Mouse (Mus musculus): ENCODE measurements around the gene Xntrpc.

The Xntrpc gene

DNA sequence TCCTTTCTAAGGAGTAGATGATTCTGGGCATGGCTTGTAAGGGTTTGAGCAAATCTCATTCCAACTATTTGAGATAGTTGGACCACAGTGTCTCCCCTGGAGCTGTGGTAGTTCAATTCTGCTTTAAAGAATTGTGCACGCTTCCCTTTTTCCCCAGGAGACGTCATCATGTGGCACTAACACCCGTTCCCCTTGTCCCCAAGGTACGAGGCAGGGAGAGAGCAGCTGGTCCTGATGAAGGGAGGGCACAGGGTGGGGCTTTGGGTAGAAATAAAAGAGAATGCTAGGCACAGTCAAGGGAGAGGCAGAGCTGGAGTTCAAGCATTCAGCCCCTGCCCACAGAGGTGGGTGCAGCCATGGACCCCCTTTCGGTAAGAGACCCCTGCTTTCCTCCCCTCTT, 17.3 kb downstream of the Xntrpc start, which contains the start of gene Trpc2:
Gene Trpc2 (plus strand): TSS at position 301 of the 400 bp plus-strand sequence.
- no peak for DNase-seq

DNA sequence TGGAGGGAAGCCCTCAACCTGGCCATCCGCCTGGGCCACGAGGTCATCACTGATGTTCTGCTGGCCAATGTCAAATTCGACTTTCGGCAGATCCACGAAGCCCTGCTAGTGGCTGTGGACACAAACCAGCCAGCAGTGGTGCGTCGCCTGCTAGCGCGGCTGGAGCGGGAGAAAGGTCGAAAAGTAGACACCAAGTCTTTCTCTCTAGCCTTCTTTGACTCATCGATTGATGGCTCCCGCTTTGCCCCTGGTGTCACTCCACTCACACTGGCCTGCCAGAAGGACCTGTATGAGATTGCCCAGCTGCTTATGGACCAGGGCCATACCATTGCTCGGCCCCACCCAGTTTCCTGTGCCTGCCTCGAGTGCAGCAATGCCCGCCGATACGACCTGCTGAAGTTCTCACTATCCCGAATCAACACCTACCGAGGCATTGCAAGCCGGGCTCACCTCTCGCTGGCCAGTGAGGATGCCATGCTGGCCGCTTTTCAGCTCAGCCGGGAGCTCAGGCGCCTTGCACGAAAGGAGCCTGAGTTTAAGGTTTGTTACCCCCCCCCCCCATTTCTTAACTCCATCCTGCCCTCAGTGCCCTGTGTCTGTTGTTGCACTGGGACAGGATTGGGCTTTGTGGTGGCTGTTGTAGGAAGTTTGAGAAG, 18.7 kb downstream of the Xntrpc start:
- no peak for DNase-seq

DNA sequence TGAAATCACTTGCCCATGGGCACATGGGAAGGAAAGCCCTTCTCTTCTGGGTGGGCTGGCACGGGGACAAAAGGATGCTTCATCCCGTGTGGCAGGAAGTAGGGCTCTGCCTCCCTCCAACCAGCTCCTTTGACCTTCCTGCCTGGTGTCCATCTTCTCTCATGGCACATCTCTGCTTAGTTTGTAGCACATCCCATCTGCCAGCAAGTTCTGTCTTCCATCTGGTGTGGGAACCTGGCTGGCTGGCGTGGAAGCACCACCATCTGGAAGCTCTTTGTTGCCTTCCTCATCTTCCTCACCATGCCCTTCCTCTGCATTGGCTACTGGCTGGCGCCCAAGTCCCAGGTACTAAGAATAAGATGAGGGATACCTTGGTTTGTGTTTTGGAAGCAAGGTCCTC, 21.8 kb downstream of the Xntrpc start:
- DNase-seq, result no peak

DNA sequence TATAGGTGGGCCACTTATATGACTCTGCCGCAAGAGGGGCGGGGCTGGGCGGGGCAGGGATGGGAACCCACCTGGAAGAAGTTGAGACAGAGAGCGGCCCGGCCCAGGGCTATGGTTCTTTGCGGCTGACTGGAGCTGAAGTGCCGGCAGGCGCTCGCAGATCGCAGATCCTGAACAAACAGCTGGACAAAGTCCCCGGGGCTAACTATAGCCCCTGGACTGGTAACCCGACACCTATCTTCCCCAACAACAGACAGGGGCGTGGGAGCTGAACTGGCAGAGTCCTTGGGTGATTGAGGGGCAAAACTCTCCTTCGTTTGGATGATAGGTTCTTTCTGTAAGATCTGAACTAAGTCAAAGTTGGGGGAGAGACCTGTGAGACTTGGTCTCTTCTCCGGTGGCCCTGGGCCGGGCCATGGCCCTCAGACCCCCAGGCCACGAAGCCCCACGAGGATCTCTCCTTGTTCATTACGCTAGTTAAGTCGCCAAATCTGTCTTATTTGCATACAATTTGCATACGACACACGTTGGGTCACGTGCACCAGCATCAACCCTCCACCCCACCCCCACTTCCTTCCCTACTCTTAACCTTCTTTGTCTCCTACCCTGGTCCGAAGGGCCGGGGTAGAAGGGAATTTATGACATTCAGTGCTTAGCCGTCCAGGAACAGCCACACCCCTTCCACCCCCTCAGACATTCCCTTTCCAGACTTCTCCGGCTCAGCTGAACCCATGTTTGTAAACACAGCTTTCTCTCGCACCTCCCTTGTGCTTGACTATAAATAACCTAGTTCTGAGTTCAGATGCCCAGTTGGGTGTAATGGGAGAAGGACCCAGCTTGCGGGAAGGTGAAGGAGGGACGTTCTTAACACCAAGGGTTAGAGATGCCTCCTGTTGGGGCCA, 34.5 kb downstream of the Xntrpc start:
- peak in 1 of 2 experiments; percentile 17 for DNase-seq

DNA sequence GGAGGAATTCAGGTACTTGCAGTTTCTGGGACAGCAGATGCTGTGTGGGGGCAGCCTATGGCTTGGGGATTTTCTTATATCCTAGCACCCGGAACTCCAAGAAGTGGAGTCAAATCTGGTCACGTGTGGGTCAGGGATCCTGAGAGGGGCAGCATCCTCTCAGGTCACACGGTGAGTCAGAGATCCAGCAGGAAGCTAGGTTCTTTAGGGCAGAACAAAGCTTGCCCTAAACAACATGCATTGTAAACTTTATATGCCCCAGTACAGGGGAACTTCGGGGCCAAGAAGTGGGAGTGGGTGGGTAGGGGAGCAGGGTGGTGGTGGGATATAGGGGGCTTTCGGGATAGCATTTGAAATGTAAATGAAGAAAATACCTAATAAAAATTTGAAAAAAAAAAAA, 35.4 kb downstream of the Xntrpc start:
- no peak for DNase-seq

DNA sequence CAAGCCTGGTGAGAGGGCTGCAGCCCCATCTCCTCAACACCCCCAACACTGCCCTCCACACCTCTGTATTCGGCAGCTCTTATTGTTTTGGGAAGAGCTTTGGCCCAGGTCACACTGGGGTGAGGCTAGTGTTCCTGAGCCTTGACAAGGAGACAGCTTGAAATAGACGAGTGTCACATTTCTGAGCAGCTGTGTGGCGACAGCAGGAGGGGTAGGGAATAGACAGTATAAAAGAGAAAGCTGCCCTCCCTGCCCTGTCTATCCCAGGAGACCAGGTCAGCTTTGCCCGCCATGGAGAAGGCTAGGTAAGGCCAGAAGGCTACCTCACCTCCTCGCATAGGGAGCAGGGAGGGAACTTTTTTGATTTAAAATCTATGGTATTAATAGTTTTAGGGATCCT, 36.0 kb downstream of the Xntrpc start, which contains the start of gene Art1:
Gene Art1 (plus strand): TSS at position 257 of the 400 bp plus-strand sequence.
- DNase-seq, result no peak

DNA sequence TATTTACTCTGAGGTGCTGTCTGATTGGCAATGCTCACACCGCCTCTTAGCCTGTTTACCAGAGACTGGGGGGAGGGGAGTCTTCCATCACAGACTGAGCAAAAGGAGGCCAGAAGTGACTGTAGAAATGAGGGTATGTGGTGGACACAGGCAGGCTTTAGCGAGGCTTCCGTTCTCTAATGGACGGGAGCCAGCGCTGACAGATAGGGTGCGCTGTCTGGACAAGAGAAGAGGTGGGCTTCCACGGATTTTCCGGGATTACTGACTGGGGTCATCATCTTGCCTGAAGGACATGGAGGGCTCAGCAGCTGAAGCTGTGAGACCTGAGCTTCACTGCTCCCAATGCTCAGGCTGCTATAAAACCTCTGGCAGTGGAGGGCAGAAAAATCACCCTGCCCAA, 36.7 kb downstream of the Xntrpc start:
- no peak for DNase-seq

DNA sequence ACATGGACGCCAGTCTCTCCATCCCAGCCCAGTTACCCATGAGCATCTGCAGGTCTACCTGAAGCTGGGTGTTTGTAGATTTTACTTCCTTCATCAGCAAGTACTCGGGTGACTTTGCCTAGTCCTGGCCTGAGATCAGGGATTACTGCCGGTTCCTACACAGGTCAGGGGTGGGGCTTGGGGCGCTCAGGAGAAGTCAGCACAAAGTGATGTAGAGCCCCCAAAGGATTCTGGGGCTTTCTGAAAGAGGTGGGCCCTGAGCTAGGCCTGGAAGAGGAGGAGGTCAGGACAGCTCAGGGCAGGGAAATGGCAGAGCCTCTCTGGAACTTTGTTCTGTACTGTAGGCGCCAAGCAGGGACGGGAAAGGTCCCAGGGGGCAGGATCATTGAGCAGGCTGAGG, 37.2 kb downstream of the Xntrpc start:
- DNase-seq, result no peak

DNA sequence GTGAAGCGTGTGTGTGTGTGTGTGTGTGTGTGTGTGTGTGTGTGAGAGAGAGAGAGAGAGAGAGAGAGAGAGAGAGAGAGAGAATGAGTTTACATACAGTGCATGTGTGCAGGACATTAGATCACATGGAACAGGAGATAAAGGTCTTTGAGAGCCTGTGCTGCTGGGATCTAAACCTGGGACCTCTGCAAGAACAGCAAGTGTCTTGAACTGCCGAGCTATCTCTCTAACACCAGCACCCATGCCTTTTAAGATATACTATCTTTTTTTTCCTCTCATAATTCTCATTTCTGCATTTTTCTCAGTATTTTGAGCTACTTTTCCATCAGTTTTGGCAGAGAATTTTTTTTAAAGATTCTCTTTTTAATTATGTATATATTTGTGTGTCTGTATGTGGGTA, 38.0 kb downstream of the Xntrpc start:
- no peak for DNase-seq

DNA sequence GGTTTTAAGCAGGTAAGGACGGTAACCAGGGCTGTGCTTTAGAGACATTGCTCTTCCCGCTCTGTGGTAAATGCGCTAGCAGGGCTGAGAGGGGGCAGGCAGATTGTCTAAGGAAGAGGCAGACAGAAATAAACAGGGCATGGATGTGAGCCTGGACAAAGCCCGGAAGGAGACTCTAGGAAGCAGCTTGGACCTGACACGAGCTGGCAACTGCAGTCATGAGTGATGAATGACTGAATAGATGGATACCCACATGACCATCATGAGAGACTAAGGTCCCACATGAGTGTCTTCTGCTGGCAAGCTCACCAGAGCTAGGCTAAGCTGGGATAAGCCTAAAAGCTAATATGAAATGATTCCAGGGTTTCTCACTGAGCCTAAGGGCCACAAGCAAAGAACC, 38.6 kb downstream of the Xntrpc start:
- no peak for DNase-seq

DNA sequence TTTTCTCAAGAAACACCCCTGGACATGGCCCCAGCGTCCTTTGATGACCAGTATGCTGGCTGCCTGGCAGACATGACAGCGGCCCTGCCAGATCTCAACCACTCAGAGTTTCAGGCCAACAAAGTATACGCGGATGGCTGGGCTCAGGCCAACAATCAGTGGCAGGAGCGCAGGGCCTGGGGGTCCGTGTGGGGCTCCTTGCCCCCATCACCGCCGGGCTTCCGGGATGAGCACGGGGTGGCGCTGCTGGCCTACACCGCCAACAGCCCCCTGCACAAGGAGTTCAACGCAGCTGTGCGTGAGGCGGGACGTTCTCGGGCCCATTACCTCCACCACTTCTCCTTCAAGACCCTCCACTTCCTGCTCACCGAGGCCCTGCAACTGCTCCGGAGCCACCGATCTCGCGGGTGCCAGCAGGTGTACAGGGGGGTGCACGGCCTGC, 41.2 kb downstream of the Xntrpc start:
- DNase-seq, result no peak

DNA sequence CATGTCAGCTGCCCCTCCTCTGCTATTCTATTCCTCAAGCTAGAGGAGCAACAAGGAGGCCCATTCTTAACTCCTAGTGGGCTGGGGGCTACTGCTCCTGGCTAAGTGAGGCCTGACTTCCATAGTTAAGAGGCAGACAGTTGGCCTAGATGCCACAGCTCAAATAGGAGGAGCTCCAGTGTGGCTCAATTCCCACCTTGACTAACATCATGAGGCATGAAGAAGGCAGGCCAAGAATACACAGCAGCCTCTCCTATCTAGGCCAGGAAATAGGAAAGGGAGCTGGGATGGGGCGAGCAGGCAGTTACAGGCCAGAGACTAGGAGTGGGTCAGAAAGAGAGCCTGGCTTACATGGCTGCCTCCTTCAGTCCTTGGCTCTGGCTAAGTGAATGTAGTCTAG, 42.7 kb downstream of the Xntrpc start:
- no peak for DNase-seq

DNA sequence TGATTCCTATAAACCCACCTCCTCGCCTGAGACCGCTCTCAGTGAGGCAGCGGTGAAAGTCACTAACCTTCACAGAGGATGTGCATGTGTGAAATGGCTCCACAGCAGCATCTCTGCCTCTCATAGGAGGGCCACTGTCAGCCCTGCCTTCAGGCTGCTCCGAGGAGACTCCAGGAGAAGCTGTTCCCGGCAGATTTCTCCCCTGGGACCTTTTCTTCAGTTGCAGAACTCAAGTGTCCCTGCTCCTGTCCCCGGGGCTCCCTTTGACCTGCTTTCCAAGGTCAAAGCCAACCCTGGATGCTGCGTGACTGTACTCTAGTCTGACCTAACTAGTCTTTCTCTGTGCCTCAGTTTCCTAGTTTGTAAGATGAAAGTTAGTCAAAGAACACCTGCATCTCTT, 43.7 kb downstream of the Xntrpc start, which contains the start of gene Art5:
Gene Art5 (minus strand): TSS at position 319 of the 400 bp plus-strand sequence.
- DNase-seq, result no peak

DNA sequence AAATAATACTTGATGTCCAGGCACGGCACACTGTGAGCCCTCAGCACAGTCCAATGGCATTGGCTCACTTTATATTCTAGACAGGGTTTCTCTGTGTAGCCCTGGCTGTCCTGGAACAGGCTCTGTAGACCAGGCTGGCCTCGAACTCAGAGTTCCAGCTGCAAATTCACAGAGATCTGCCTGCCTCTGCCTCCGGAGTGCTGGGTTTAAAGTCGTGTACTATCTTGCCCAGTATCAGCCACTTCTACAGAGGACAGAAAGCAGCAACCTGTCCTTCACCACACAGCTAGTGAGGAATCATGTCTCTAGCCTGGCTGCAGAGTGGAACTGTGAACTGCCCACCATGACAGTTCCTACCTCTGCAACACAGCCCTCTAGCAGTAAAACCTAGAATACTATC, 44.2 kb downstream of the Xntrpc start:
- DNase-seq, result no peak

DNA sequence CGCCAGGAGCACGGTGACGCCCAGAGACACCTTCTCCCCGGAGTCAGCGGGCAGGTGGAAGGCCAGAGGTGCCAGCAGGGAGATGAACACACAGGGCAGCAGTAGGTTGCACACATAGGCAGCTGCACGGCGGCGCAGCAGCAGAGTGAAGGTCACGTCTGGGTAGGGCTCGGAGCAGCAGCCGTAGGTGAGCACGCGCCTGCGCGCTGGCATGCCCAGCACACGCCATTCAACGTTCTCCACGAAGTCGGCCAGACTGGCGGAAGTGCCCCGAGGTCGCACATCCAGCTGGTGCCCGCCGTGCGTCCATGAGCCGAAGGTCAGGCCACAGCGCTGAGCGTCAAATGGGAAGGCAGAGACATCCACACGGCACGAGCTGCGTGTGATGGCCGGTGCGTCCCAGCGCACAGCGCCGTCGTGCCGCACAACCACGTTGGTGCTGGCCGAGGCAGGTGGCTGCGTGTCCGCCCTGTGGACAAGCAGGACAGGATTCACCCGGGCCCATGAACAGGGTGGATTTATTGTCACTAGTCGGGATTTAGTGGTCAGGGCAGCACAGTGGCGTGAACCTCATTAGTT, 47.7 kb downstream of the Xntrpc start:
- DNase-seq, result no peak

DNA sequence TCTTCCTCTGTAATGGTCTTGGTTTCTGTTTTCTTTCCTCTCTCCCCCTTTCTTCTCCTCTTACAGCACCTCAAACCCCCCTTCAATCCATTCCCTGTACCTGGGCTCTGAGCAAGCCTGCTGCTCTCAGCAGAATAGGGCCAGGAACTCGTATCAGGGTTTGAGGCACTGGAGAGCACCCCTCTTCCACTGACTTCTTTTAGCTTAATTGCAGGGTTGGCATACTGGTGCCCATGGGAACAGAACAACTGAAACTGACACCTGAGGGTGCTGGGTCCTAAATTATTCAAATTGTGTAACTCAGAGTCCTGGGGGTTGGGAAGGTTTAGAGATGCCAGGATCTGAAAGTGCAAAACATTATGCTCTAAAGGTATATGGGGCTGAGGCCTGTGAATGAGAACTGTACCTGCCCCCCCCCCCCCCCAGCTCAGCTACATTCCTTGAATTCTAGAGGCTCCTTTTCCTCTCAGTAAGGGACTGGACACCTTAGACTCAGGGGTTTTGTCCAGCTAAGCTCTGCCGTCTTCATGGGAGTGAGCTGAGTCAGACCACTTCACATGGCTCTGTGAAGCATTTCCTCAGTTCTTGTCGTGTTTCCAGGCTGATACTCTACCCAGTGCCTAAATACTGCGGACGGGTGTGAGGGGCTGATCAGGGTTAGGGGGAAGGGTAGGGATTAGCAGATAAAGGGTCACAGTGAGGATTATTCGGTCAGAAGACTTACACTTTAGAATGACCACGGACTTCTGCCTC, 51.2 kb downstream of the Xntrpc start, which contains the start of gene Chrna10:
Gene Chrna10 (minus strand): TSS at position 250 of the 753 bp plus-strand sequence.
- no peak for DNase-seq

DNA sequence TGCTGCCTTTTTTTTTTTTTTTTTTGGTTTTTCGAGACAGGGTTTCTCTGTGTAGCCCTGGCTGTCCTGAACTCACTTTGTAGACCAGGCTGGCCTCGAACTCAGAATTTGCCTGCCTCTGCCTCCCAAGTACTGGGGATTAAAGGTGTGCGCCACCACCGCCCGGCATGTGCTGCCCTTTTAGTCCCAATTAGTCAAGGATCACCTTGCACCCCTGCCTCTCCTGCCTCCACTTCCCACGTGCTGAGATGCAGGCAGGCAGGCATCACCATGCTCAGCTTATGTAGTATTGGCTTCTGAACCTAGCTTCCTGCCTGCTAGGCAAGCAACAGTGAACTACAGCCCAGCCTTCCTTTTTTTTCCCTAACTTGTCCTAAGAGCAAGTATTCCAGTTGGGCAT, 51.9 kb downstream of the Xntrpc start:
- DNase-seq, result no peak

DNA sequence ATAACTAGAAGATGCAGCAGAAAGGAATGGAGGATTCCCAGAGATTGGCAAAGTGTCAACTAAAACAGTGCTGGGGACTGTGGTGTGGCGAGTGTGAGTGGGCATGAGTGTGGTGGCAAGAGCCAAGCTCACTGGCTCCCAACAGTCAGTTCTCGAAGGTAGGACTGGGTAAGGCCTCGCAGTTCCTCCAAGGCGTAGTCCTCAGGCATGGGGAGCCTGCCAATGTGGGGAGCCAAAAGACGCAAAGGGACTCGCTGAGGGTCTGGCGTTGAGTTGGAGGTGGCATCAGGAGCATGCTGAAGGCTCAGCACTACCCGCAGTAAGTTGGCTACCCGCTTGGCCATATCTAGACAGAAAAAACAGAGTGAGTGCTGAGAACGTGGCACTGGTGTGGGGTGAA, 54.8 kb downstream of the Xntrpc start:
- no peak for DNase-seq

DNA sequence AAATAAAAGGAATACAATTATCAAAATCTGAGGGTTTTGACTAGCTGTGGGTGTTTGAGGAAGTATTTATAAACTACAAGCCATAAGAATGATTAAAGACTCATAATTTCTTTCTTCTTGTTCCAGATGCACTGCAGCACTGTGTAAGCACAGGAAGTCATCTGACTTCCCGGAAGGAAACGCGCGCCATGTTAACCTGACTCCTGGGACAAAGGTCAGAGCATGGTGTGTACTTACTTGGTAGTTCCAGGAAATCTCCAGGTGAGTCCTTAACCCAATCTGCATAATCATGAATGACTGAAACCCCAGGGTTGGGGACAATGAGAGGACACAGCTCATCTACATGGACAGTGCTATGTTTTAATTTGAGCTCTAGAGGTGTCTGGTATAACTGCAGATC, 66.9 kb downstream of the Xntrpc start:
- DNase-seq, result no peak

DNA sequence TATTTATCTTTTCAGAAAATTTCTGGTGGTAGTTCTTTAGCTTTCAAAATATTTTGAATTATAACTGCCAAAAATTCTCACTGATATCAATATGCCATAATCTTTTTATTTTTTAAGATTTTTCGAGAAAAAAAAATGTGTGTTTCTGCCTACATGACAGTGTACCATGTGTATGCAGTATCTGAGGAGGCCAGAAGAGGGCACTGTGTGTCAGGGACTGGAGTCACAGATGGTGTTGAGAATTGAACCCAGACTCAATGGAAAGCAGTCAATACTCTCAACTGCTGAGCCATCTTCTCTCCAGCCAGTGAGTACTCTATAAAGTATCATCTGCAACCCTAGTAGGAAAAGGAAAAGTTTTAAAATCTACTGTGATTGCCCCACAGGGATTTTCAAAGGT, 72.0 kb downstream of the Xntrpc start:
- DNase-seq, result peak in 1 of 2 experiments; percentile 35

DNA sequence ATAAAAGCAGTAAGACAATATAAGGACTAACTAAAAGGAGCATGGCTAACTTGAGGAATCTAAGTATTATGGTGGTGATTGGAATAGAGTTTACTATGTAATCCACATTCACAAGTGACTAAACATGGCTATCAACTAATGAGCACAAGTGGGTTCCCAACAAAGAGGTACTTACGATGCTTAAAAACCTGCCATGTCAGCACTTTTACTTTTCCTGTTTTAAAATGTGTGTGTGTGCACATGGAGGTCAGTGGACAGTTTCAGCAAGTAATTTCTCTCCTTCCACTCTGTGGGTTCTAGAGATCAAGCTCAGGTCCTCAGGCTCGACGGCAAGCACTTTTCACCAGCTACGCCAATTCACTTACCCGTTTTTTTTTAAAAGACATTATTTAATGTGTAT, 72.4 kb downstream of the Xntrpc start:
- DNase-seq, result no peak
